Mouse (Mus musculus): Measurements from ENCODE around the gene Prkcsh. TPM values are rescaled to one million over a fixed set of nuclear protein-coding genes. Genes with fewer than 3 reads are reported as not detected.

Gene Prkcsh
- polyA plus RNA-seq, 1 experiment from 2014 or later = 93.9 TPM

DNA sequence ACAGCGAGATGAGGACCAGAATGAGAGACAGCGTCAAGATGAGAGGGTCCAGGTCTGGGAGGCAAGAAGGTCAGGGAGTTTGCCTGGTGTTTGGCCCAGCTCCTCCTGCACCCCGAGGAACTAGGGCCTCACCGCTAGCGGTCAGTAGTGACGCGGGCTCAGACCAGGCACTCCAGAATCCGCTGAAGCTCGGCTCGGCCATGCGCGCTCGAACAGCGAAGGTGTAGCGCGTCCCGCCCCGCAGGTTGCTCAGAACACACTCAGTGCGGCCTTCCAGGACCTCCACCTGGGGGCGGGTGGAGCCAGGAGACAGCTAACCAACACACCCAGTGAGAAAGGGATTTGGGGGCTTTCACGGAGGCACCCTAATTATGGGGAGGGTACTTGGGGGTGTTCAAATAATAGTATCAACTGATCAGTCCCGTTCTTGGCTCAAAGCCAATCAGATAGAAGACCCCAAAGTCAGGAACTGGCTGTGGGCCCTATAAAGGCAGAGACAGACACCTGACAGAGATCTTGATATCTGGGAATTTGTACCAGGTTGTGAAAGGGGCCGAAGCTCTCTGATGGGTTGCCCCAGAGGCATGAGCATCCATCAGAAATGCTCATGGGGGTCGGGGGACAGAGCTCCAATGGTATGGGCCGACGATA, 41.9 kb upstream of the Prkcsh start:
- peaks cover 22% of the 10 kb centered on the region for H3K4me1 ChIP-seq (replicated peaks; ENCODE audit: control insufficient read depth, insufficient read depth, low read length)
- peaks cover 38% of the 10 kb centered on the region for H3K27me3 ChIP-seq (replicated peaks; ENCODE audit: control insufficient read depth, insufficient read depth, low read length)
- WGBS = 11% methylated on average over 26 of the region's 26 CpGs
- ATAC-seq = no peak
- H3K36me3 ChIP-seq (ENCODE audit: control insufficient read depth, insufficient read depth) = no peaks in the 10 kb centered on the region
- no peak overlapping the region for H3K9ac ChIP-seq (replicated peaks; ENCODE audit: low read depth, low read length)
- no peak overlapping the region for H3K4me3 ChIP-seq (replicated peaks; ENCODE audit: low read length)
- H3K27ac ChIP-seq (ENCODE audit: low read length) = no peak overlapping the region
- H3K4me2 ChIP-seq (ENCODE audit: low read length) = no peak overlapping the region
- no peaks in the 10 kb centered on the region for H3K9me3 ChIP-seq (ENCODE audit: control insufficient read depth, low read length)

DNA sequence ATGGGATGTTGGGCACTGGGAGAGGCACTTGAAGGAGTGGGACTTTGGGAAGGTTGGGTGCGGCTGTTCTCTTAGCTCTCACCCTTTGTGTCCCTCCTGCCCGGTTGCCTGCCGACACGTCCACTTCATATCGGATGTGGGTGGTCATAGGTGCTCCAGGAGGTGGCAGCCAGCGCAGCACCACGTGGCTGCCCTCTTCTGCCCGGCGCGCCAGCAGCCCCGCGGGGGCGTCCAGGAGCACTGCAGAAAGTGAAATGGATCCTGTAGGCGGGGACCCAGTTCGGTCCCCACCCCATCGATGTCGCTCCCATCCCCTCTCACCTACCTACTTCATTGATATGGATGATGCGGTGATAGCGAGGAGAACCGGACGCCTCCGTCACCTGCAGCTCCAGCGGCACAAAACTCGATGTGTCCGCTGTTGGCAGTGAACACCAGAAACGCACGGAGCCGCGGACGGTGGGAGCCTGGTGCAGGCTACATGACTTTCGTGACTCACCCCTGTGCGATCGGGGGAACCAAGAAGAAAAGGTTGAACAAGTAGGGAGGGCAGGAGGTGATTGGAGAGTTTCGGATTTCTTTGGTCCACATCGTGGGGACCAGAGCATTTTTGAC, 41.1 kb upstream of the Prkcsh start:
- Histone ChIP-seq H3K9ac (replicated peaks; ENCODE audit: low read depth, low read length) (no peak overlapping the region), H3K36me3 (ENCODE audit: control insufficient read depth, insufficient read depth) (no peaks in the 10 kb centered on the region), H3K4me2 (ENCODE audit: low read length) (peak overlapping the region; percentile 76), H3K27me3 (replicated peaks; ENCODE audit: control insufficient read depth, insufficient read depth, low read length) (peaks cover 38% of the 10 kb centered on the region), H3K9me3 (ENCODE audit: control insufficient read depth, low read length) (no peaks in the 10 kb centered on the region), H3K4me1 (replicated peaks; ENCODE audit: control insufficient read depth, insufficient read depth, low read length) (peaks cover 19% of the 10 kb centered on the region), H3K27ac (ENCODE audit: low read length) (no peak overlapping the region), H3K4me3 (replicated peaks; ENCODE audit: low read length) (peak overlapping the region; percentile 44)
- WGBS = 1% methylated on average over 35 of the region's 35 CpGs
- ATAC-seq = no peak

DNA sequence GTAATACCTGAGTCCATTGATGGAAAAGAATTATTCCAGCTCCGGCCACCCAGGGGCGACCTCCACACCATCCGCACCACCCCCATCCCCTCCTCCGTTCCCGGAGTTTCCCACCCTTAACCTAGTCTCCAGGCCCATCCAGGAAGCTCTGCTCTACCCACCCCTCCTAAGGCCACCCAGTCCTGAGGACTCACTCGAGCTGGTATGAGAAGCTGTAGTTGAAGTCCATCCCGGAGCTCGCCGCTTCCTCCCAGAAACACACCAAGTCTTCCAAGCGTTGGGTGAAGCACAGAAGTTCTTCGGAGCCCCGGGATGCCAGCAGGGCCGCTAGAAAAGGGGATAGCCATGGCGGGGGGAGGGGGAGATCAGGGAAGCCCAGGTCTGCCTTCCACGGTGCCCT, 40.6 kb upstream of the Prkcsh start:
- peak; percentile 51 for ATAC-seq
- under 1% methylated on average over 15 of the region's 15 CpGs for WGBS
- Histone ChIP-seq H3K27me3 (replicated peaks; ENCODE audit: control insufficient read depth, insufficient read depth, low read length) (peaks cover 38% of the 10 kb centered on the region), H3K4me1 (replicated peaks; ENCODE audit: control insufficient read depth, insufficient read depth, low read length) (peaks cover 16% of the 10 kb centered on the region), H3K9me3 (ENCODE audit: control insufficient read depth, low read length) (no peaks in the 10 kb centered on the region), H3K36me3 (ENCODE audit: control insufficient read depth, insufficient read depth) (no peaks in the 10 kb centered on the region), H3K9ac (replicated peaks; ENCODE audit: low read depth, low read length) (peak overlapping the region; percentile 47), H3K27ac (ENCODE audit: low read length) (no peak overlapping the region), H3K4me2 (ENCODE audit: low read length) (peak overlapping the region; percentile 76), H3K4me3 (replicated peaks; ENCODE audit: low read length) (peak overlapping the region; percentile 44)

DNA sequence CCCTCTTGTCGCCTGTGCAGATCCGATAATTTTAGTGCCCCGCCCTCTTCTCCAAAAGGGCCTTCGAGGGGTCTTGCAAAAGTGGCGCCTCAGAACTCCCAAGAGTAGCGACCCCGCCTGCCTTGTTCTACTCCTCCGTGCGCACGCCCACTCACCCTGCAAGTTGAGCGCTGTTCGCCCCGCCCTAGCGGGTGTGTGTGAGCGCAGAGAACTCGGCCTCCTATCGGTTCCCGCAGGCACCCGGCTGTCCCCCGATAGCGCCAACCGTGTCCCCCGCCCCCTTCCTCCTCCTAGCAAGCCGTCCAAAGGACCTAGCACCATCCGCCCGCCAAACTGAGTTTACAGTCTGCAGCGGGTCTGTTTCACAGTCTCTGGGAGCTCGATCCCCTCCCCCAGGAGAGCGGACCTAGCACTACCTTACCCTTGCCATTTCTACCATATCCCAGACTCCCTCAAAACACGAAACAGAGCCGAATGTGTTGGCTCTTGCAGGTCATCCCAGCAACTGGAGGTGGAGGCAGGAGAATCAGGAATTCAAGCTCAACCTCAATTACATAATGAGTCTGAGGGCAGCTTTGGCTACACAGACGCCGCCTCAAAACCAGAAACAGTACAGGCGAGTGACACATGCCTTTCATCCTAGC, 40.1 kb upstream of the Prkcsh start:
- peaks cover 38% of the 10 kb centered on the region for H3K27me3 ChIP-seq (replicated peaks; ENCODE audit: control insufficient read depth, insufficient read depth, low read length)
- no peaks in the 10 kb centered on the region for H3K9me3 ChIP-seq (ENCODE audit: control insufficient read depth, low read length)
- peaks cover 16% of the 10 kb centered on the region for H3K4me1 ChIP-seq (replicated peaks; ENCODE audit: control insufficient read depth, insufficient read depth, low read length)
- H3K4me3 ChIP-seq (replicated peaks; ENCODE audit: low read length) = peak overlapping the region; percentile 44
- H3K4me2 ChIP-seq (ENCODE audit: low read length) = peak overlapping the region; percentile 76
- 3% methylated on average over 34 of the region's 34 CpGs for WGBS
- no peak overlapping the region for H3K27ac ChIP-seq (ENCODE audit: low read length)
- H3K36me3 ChIP-seq (ENCODE audit: control insufficient read depth, insufficient read depth) = no peaks in the 10 kb centered on the region
- ATAC-seq = peak; percentile 79
- H3K9ac ChIP-seq (replicated peaks; ENCODE audit: low read depth, low read length) = peak overlapping the region; percentile 47

DNA sequence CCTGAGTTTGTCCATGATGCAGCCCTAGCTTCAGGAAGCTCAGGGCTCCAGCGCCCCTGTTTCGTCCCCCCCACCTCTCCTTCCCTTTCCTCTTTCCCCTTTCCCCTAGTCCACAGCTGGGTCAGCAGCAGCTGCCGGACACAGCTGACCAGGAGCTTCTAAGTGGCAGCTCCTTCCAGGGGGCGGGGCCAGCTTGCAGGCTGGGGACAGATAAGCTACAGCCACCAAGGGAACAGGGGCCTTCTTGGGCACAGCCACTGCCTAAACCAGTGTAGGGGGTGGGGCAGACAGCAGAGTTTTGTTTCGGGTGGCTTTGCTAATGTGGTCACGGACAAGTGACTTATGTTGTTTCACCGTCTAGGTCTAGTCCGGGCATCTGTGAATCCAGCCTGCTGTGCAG, 39.2 kb upstream of the Prkcsh start, which contains the start of gene Epor:
TSS of gene Epor (minus strand) at position 90 of the 400 bp plus-strand sequence.
- H3K27ac ChIP-seq (ENCODE audit: low read length) = no peak within 1 kb of the TSS
- peaks cover 38% of the 10 kb centered on the region for H3K27me3 ChIP-seq (replicated peaks; ENCODE audit: control insufficient read depth, insufficient read depth, low read length)
- H3K36me3 ChIP-seq (ENCODE audit: control insufficient read depth, insufficient read depth) = no peaks in the 10 kb centered on the region
- peak within 1 kb of the TSS; percentile 47 for H3K9ac ChIP-seq (replicated peaks; ENCODE audit: low read depth, low read length)
- H3K4me1 ChIP-seq (replicated peaks; ENCODE audit: control insufficient read depth, insufficient read depth, low read length) = peaks cover 16% of the 10 kb centered on the region
- H3K4me2 ChIP-seq (ENCODE audit: low read length) = peak within 1 kb of the TSS; percentile 76
- WGBS = 29% methylated on average over 8 of the region's 8 CpGs
- H3K4me3 ChIP-seq (replicated peaks; ENCODE audit: low read length) = peak within 1 kb of the TSS; percentile 44
- no peaks in the 10 kb centered on the region for H3K9me3 ChIP-seq (ENCODE audit: control insufficient read depth, low read length)
- no peak for ATAC-seq

DNA sequence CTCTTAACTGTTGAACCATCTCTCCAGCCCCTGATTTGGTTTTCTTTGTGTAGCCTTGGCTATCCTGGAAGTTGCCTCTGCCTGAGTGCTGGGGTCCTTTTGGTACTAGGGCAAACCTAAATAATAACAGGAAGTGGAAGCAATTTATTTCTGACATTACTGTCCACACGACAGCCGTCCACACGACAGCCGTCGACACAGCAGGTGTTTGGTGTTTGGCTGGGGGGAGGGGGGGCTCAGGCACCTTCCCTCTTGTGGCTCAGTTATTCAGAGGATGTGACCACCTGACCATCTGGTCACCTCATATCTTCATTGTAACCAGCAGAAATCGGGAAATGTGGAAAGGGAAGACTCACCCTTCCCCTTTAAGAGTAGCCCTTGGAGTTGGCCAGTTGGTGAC, 33.7 kb upstream of the Prkcsh start:
- H3K36me3 ChIP-seq (ENCODE audit: control insufficient read depth, insufficient read depth) = no peaks in the 10 kb centered on the region
- 64% methylated on average over 6 of the region's 6 CpGs for WGBS
- no peak overlapping the region for H3K4me3 ChIP-seq (replicated peaks; ENCODE audit: low read length)
- no peak overlapping the region for H3K27ac ChIP-seq (ENCODE audit: low read length)
- no peak overlapping the region for H3K4me2 ChIP-seq (ENCODE audit: low read length)
- no peak for ATAC-seq
- H3K9me3 ChIP-seq (ENCODE audit: control insufficient read depth, low read length) = no peaks in the 10 kb centered on the region
- no peaks in the 10 kb centered on the region for H3K4me1 ChIP-seq (replicated peaks; ENCODE audit: control insufficient read depth, insufficient read depth, low read length)
- no peaks in the 10 kb centered on the region for H3K27me3 ChIP-seq (replicated peaks; ENCODE audit: control insufficient read depth, insufficient read depth, low read length)
- H3K9ac ChIP-seq (replicated peaks; ENCODE audit: low read depth, low read length) = no peak overlapping the region

DNA sequence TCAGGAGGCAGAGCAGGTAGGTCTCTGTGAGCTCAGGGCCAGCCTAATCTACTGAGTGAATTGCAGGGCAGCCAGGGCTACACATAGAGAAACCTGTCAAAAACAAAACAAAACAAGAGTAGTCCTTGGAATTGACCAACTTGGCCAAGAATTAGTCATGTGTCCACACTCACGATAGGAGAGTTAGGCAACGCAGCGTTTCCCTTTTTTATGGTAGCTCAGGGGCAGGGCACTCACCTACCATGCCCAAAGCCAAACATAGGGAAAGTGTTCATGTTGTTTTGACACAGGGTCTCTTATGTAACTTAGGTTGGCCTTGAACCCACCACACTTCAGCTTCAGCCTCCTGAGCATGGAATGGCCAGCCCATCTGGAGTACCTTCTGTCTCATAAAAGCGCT, 33.3 kb upstream of the Prkcsh start:
- Histone ChIP-seq H3K4me2 (ENCODE audit: low read length) (no peak overlapping the region), H3K36me3 (ENCODE audit: control insufficient read depth, insufficient read depth) (no peaks in the 10 kb centered on the region), H3K9ac (replicated peaks; ENCODE audit: low read depth, low read length) (no peak overlapping the region), H3K4me3 (replicated peaks; ENCODE audit: low read length) (no peak overlapping the region), H3K27me3 (replicated peaks; ENCODE audit: control insufficient read depth, insufficient read depth, low read length) (no peaks in the 10 kb centered on the region), H3K4me1 (replicated peaks; ENCODE audit: control insufficient read depth, insufficient read depth, low read length) (no peaks in the 10 kb centered on the region), H3K27ac (ENCODE audit: low read length) (no peak overlapping the region), H3K9me3 (ENCODE audit: control insufficient read depth, low read length) (no peaks in the 10 kb centered on the region)
- WGBS = 94% methylated on average over 4 of the region's 4 CpGs
- no peak for ATAC-seq

DNA sequence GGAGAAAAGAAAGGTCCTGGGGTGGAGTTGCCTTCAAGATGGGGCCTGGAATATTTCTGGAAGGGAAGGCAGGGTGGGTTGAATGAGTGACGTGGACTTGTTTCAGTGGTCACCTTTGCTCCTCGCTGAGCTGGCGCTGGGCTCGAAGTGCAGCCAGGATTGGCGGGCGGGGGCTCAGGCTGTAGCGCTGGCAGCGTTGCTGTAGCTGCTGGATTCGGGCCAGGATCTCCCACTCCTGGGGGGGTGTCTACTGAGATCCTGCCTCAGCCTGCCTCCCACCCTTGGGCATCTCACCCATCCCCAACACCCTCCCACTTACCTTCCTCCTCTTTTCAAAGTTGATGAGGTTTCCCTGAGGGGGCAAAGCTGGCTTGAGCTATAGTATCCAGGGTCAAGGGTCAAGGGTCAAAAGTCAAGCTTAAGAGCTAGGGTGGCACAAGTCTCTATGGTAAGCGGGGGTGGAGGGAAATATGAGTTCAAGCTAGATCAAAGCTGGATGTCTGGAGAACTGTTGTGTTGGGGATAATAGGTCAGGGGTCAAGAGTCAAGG, 25.9 kb upstream of the Prkcsh start:
- H3K4me1 ChIP-seq (replicated peaks; ENCODE audit: control insufficient read depth, insufficient read depth, low read length) = peaks cover 7% of the 10 kb centered on the region; the same call in 1 of the 2 replicates
- WGBS = 72% methylated on average over 7 of the region's 10 CpGs
- no peak for ATAC-seq
- no peak overlapping the region for H3K4me2 ChIP-seq (ENCODE audit: low read length)
- H3K36me3 ChIP-seq (ENCODE audit: control insufficient read depth, insufficient read depth) = no peaks in the 10 kb centered on the region
- no peaks in the 10 kb centered on the region for H3K9me3 ChIP-seq (ENCODE audit: control insufficient read depth, low read length)
- H3K27ac ChIP-seq (ENCODE audit: low read length) = no peak overlapping the region
- H3K4me3 ChIP-seq (replicated peaks; ENCODE audit: low read length) = no peak overlapping the region
- no peaks in the 10 kb centered on the region for H3K27me3 ChIP-seq (replicated peaks; ENCODE audit: control insufficient read depth, insufficient read depth, low read length)
- no peak overlapping the region for H3K9ac ChIP-seq (replicated peaks; ENCODE audit: low read depth, low read length)

DNA sequence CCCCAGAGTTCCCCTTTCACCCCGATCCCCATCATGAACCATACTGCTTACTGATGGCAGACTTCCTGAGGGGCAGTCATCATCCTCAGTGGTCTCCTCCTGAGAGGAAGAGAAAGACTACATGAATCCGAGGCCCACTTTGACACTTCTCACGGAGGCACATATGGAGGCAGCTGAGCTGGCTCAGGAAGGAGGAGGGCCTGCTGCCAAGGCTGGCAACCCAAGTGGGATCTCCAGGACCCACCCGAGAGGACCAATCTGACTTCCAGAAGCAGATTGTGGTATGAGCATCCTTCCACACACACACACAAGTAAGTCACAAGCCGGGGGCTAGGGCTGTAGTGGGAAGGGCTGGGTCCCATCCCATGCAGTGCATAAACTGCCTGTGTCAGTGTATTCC, 25.3 kb upstream of the Prkcsh start:
- Histone ChIP-seq H3K27ac (ENCODE audit: low read length) (no peak overlapping the region), H3K9me3 (ENCODE audit: control insufficient read depth, low read length) (no peaks in the 10 kb centered on the region), H3K4me1 (replicated peaks; ENCODE audit: control insufficient read depth, insufficient read depth, low read length) (peaks cover 7% of the 10 kb centered on the region; the same call in 1 of the 2 replicates), H3K4me2 (ENCODE audit: low read length) (no peak overlapping the region), H3K36me3 (ENCODE audit: control insufficient read depth, insufficient read depth) (no peaks in the 10 kb centered on the region), H3K4me3 (replicated peaks; ENCODE audit: low read length) (no peak overlapping the region), H3K27me3 (replicated peaks; ENCODE audit: control insufficient read depth, insufficient read depth, low read length) (no peaks in the 10 kb centered on the region), H3K9ac (replicated peaks; ENCODE audit: low read depth, low read length) (no peak overlapping the region)
- WGBS = 57% methylated on average over 5 of the region's 5 CpGs
- 0 out of 2 replicates have a peak, but pooled peaks have one; percentile 26 for ATAC-seq
